Mouse (Mus musculus): ENCODE results near the gene Cul7.

Gene Cul7

GRCm38 (mm10) chr17:46669911-46670310, 19.8 kb downstream of the Cul7 start:
- DNase-seq (ENCODE audit: low read depth in 2 of 2, low spot score in 2 of 2), result no peak

GRCm38 (mm10) chr17:46673850-46674529, 23.9 kb downstream of the Cul7 start, which contains the start of gene Rrp36:
Gene Rrp36, minus strand, starts transcription at chr17:46674352.
- DNase-seq (ENCODE audit: low read depth in 2 of 2, low spot score in 2 of 2), result peak; percentile 78 to 81

GRCm38 (mm10) chr17:46674530-46675283, 24.6 kb downstream of the Cul7 start:
- no peak for DNase-seq (ENCODE audit: low read depth in 2 of 2, low spot score in 2 of 2)

GRCm38 (mm10) chr17:46678416-46678815, 28.3 kb downstream of the Cul7 start, which contains the start of gene Mea1:
Gene Mea1, plus strand, starts transcription at chr17:46678793.
- DNase-seq (ENCODE audit: low read depth in 2 of 2, low spot score in 2 of 2), result no peak

- no peak for DNase-seq (ENCODE audit: low read depth in 2 of 2, low spot score in 2 of 2)
These were observed 28.8 kb downstream of the Cul7 start for GRCm38 (mm10) chr17:46678911-46679310.

- no peak for DNase-seq (ENCODE audit: low read depth in 2 of 2, low spot score in 2 of 2)
These were observed 30.0 kb downstream of the Cul7 start for GRCm38 (mm10) chr17:46679843-46680759.

- peak; percentile 93 to 94 for DNase-seq (ENCODE audit: low read depth in 2 of 2, low spot score in 2 of 2)
These were observed 30.7 kb downstream of the Cul7 start, which contains the start of gene Klhdc3 for GRCm38 (mm10) chr17:46680760-46681373. Gene Klhdc3, minus strand, starts transcription at chr17:46680914.

GRCm38 (mm10) chr17:46681466-46682118, 31.5 kb downstream of the Cul7 start:
- DNase-seq (ENCODE audit: low read depth in 2 of 2, low spot score in 2 of 2), result no peak

- DNase-seq (ENCODE audit: low read depth in 2 of 2, low spot score in 2 of 2), result no peak
These were observed 32.7 kb downstream of the Cul7 start for GRCm38 (mm10) chr17:46682654-46683389.

- no peak for DNase-seq (ENCODE audit: low read depth in 2 of 2, low spot score in 2 of 2)
These were observed 35.8 kb downstream of the Cul7 start for GRCm38 (mm10) chr17:46685913-46686312.

- no peak for DNase-seq (ENCODE audit: low read depth in 2 of 2, low spot score in 2 of 2)
These were observed 40.5 kb downstream of the Cul7 start for GRCm38 (mm10) chr17:46690665-46691064.

- no peak for DNase-seq (ENCODE audit: low read depth in 2 of 2, low spot score in 2 of 2)
These were observed 41.3 kb downstream of the Cul7 start for GRCm38 (mm10) chr17:46691390-46691789.

GRCm38 (mm10) chr17:46694517-46695063, 44.5 kb downstream of the Cul7 start:
- no peak for DNase-seq (ENCODE audit: low read depth in 2 of 2, low spot score in 2 of 2)

GRCm38 (mm10) chr17:46698515-46698914, 48.4 kb downstream of the Cul7 start:
- no peak for DNase-seq (ENCODE audit: low read depth in 2 of 2, low spot score in 2 of 2)

- no peak for DNase-seq (ENCODE audit: low read depth in 2 of 2, low spot score in 2 of 2)
These were observed 49.1 kb downstream of the Cul7 start for GRCm38 (mm10) chr17:46699245-46699644.

GRCm38 (mm10) chr17:46699912-46700311, 49.8 kb downstream of the Cul7 start:
- DNase-seq (ENCODE audit: low read depth in 2 of 2, low spot score in 2 of 2), result no peak

GRCm38 (mm10) chr17:46701489-46701888, 51.4 kb downstream of the Cul7 start:
- no peak for DNase-seq (ENCODE audit: low read depth in 2 of 2, low spot score in 2 of 2)

GRCm38 (mm10) chr17:46702100-46702499, 52.0 kb downstream of the Cul7 start:
- DNase-seq (ENCODE audit: low read depth in 2 of 2, low spot score in 2 of 2), result no peak

- DNase-seq (ENCODE audit: low read depth in 2 of 2, low spot score in 2 of 2), result no peak
These were observed 52.4 kb downstream of the Cul7 start for GRCm38 (mm10) chr17:46702506-46702905.
